Mouse (Mus musculus) G1E (cell line): Measurements from ENCODE around the gene Gpr157. TPM values are rescaled to one million over a fixed set of nuclear protein-coding genes. Genes with fewer than 3 reads are reported as not detected.

Experiments
- ATAC-seq: 2 replicates; pipeline ENCODE4 v1.8.0; 2016; ENCODE audit warnings: mild to moderate bottlenecking; ENCODE audit not compliant: insufficient number of reproducible peaks, poor library complexity, low FRiP score, severe bottlenecking; ENCODE audit errors: extremely low read depth
- DNase-seq: peaks from one replicate; pipeline ENCODE4 v3.0.0; 2012; ENCODE audit warnings: low spot score
- H3K27me3 ChIP-seq: 2 replicates; pipeline ENCODE4 v1.6.1; 2012; ENCODE audit warnings: mild to moderate bottlenecking, low read length, inconsistent platforms; ENCODE audit not compliant: insufficient read depth
- H3K36me3 ChIP-seq: replicated peaks from 2 replicates; pipeline ENCODE3; 2012; ENCODE audit warnings: mild to moderate bottlenecking, inconsistent platforms
- H3K4me1 ChIP-seq: 2 replicates; pipeline ENCODE4 v1.6.1; 2012; ENCODE audit warnings: low read depth, low read length, inconsistent platforms, mixed read lengths; ENCODE audit not compliant: insufficient read depth
- H3K4me3 ChIP-seq: 2 replicates; pipeline ENCODE4 v1.5.1; 2012; ENCODE audit warnings: low read depth, mild to moderate bottlenecking, inconsistent platforms, low read length, moderate library complexity, mixed read lengths
- H3K9me3 ChIP-seq: replicated peaks from 2 replicates; pipeline ENCODE4 v1.6.1; 2012; ENCODE audit warnings: inconsistent platforms
- CTCF ChIP-seq: IDR thresholded peaks from 2 replicates; pipeline ENCODE4 v1.5.1; 2012; ENCODE audit warnings: low read depth, low read length, inconsistent platforms, mixed read lengths
- GATA1 ChIP-seq: IDR thresholded peaks from 2 replicates; pipeline ENCODE4 v1.6.1; 2012; ENCODE audit warnings: borderline replicate concordance, low read length, inconsistent platforms, mixed read lengths
- GATA2 ChIP-seq: IDR thresholded peaks from 2 replicates; pipeline ENCODE4 v1.6.1; 2012; ENCODE audit warnings: low read depth, low read length, inconsistent platforms, borderline replicate concordance
- POLR2AphosphoS5 ChIP-seq: IDR thresholded peaks from 2 replicates; pipeline ENCODE4 v1.6.1; 2012; ENCODE audit warnings: low read depth, low read length, inconsistent platforms; ENCODE audit not compliant: insufficient replicate concordance
- TAL1 ChIP-seq: conservative IDR thresholded peaks from 2 replicates; pipeline ENCODE4 v1.6.1; 2012; ENCODE audit warnings: low read depth, low read length, inconsistent platforms, mixed read lengths
- polyA plus RNA-seq: library from polyadenylated mRNA; stranded (reverse); fragments of >175 nt; gene quantifications from 2 replicates; pipeline ENCODE4 v1.2.3, GENCODE M21; 2012
- total RNA-seq, 2 experiments: library from RNA; stranded (forward) in 1 of 2; stranded (reverse) in 1 of 2; fragments of 200-1000 nt in 1 of 2; fragments of >200 nt in 1 of 2; fragmentation: Nextera tagmentation in 1 of 2; gene quantifications; 2 replicates each; pipeline ENCODE4 v1.2.3; 2014 to 2017

The Gpr157 gene
- total and polyA plus RNA-seq, 3 experiments: 0.01 to 0.11 TPM; not detected in 1

- ATAC-seq: no peak
- peaks cover 23% of the 10 kb centered on the region; the same call in 1 of the 2 replicates for H3K27me3 ChIP-seq
- TF ChIP-seq GATA1: no peak
- TF ChIP-seq TAL1: no peak
- TF ChIP-seq CTCF: no peak
- no peak for TF ChIP-seq POLR2AphosphoS5
These were observed 43.5 kb downstream of the Gpr157 start for GRCm38 (mm10) chr4:150130661-150131060.

GRCm38 (mm10) chr4:150132692-150133271 is 45.6 kb downstream of the Gpr157 start:
- no peak overlapping the region; the same call in 1 of the 2 replicates for H3K4me3 ChIP-seq
- ATAC-seq (no peak), DNase-seq (no peak)
- H3K36me3 ChIP-seq: no peaks in the 10 kb centered on the region
- peaks cover 22% of the 10 kb centered on the region for H3K4me1 ChIP-seq
- peaks cover 24% of the 10 kb centered on the region; the same call in 1 of the 2 replicates for H3K27me3 ChIP-seq
- TF ChIP-seq TAL1: no peak
- no peak for TF ChIP-seq CTCF
- TF ChIP-seq POLR2AphosphoS5: no peak
- no peak for TF ChIP-seq GATA1
- TF ChIP-seq GATA2: no peak
- H3K9me3 ChIP-seq: no peaks in the 10 kb centered on the region

More at GRCm38 (mm10) chr4:150130661-150131060, 43.5 kb downstream of the Gpr157 start:
- H3K4me3 ChIP-seq: no peak overlapping the region
- peaks cover 14% of the 10 kb centered on the region for H3K4me1 ChIP-seq
- no peaks in the 10 kb centered on the region for H3K9me3 ChIP-seq
- DNase-seq: no peak
- H3K36me3 ChIP-seq: no peaks in the 10 kb centered on the region

GRCm38 (mm10) chr4:150135254-150135653 is 48.1 kb downstream of the Gpr157 start:
- peaks cover 26% of the 10 kb centered on the region; the same call in 1 of the 2 replicates for H3K27me3 ChIP-seq
- DNase-seq: no peak
- no peaks in the 10 kb centered on the region for H3K9me3 ChIP-seq
- ATAC-seq: no peak
- no peak overlapping the region for H3K4me3 ChIP-seq
- H3K36me3 ChIP-seq: no peaks in the 10 kb centered on the region
- TF ChIP-seq CTCF: no peak
- no peak for TF ChIP-seq GATA1
- no peak for TF ChIP-seq POLR2AphosphoS5
- no peak for TF ChIP-seq TAL1
- TF ChIP-seq GATA2: no peak
- peaks cover 28% of the 10 kb centered on the region for H3K4me1 ChIP-seq

- Histone ChIP-seq H3K36me3 (no peaks in the 10 kb centered on the region), H3K4me1 (peaks cover 22% of the 10 kb centered on the region), H3K9me3 (no peaks in the 10 kb centered on the region), H3K27me3 (peaks cover 27% of the 10 kb centered on the region; the same call in 1 of the 2 replicates), H3K4me3 (no peak overlapping the region)
- DNase-seq (peak; percentile 62), ATAC-seq (peak; percentile 62)
- peak; percentile 95 for TF ChIP-seq CTCF
- TF ChIP-seq GATA1: no peak
These were observed 49.5 kb downstream of the Gpr157 start for GRCm38 (mm10) chr4:150136693-150137092.

GRCm38 (mm10) chr4:150137368-150138083 is 50.4 kb downstream of the Gpr157 start:
- DNase-seq: no peak
- H3K36me3 ChIP-seq: no peaks in the 10 kb centered on the region
- peaks cover 20% of the 10 kb centered on the region for H3K4me1 ChIP-seq
- ATAC-seq: no peak
- TF ChIP-seq TAL1 (no peak), GATA2 (no peak), GATA1 (no peak), CTCF (no peak), POLR2AphosphoS5 (no peak)
- H3K27me3 ChIP-seq: peaks cover 32% of the 10 kb centered on the region; the same call in 1 of the 2 replicates
- no peak overlapping the region for H3K4me3 ChIP-seq
- no peaks in the 10 kb centered on the region for H3K9me3 ChIP-seq

GRCm38 (mm10) chr4:150138084-150138543 is 50.9 kb downstream of the Gpr157 start:
- H3K27me3 ChIP-seq: peaks cover 33% of the 10 kb centered on the region; the same call in 1 of the 2 replicates
- H3K4me3 ChIP-seq: no peak overlapping the region
- no peaks in the 10 kb centered on the region for H3K36me3 ChIP-seq
- no peak for TF ChIP-seq TAL1
- no peak for TF ChIP-seq GATA1
- no peak for TF ChIP-seq GATA2
- no peak for TF ChIP-seq POLR2AphosphoS5
- no peak for TF ChIP-seq CTCF
- ATAC-seq: peak; percentile 74; the same call in 1 of the 2 replicates
- peaks cover 15% of the 10 kb centered on the region for H3K4me1 ChIP-seq
- DNase-seq: peak; percentile 46
- no peaks in the 10 kb centered on the region for H3K9me3 ChIP-seq
